Mouse (Mus musculus): ENCODE data around the gene Tmem59l. TPM values are rescaled to one million over a fixed set of nuclear protein-coding genes. Genes with fewer than 3 reads are reported as not detected.

Tmem59l gene
- polyA plus RNA-seq, 1 experiment from 2014 or later: 3.0 TPM

DNA sequence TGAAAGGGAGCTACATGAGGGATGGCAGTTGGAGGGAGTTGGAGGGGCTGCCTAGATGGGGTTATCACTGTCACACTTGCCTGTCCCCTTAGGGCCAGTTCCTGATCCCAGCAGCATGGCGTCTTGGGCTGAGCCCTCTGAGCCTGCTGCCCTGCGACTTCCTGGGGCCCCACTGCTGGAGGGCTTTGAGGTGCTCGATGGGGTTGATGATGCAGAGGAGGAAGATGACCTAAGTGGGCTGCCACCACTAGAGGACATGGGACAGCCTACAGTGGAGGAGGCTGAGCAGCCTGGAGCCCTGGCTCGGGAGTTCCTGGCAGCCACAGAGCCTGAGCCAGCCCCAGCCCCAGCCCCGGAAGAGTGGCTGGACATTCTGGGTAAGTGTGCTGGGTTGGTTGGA is 42.1 kb upstream of the Tmem59l start:
- H3K9ac ChIP-seq (ENCODE audit: low read depth, low read length): 0 out of 2 replicates have a peak overlapping the region, but pooled peaks have one; percentile 0
- 0 out of 2 replicates have a peak, but pooled peaks cover 5% of the 10 kb centered on the region for H3K4me1 ChIP-seq (replicated peaks; ENCODE audit: insufficient read depth, low read length)
- no peak overlapping the region for H3K4me2 ChIP-seq (ENCODE audit: low read length)
- H3K9me3 ChIP-seq (replicated peaks; ENCODE audit: low read length): no peaks in the 10 kb centered on the region
- 77% methylated on average over 5 of the region's 5 CpGs for whole genome bisulfite sequencing
- DNase-seq (ENCODE audit: low spot score): no peak
- no peaks in the 10 kb centered on the region for H3K27me3 ChIP-seq (ENCODE audit: insufficient read depth, low read length)
- no peak overlapping the region for H3K4me3 ChIP-seq (replicated peaks; ENCODE audit: low read depth, low read length)
- no peak for TF ChIP-seq CTCF (IDR thresholded peaks at IDR 0.05; ENCODE audit: low read depth)
- H3K27ac ChIP-seq: no peak overlapping the region
- no peak for ATAC-seq (replicated peaks; ENCODE audit: low FRiP score, low read depth)
- H3K36me3 ChIP-seq (ENCODE audit: insufficient read depth, low read length): peaks cover 28% of the 10 kb centered on the region

DNA sequence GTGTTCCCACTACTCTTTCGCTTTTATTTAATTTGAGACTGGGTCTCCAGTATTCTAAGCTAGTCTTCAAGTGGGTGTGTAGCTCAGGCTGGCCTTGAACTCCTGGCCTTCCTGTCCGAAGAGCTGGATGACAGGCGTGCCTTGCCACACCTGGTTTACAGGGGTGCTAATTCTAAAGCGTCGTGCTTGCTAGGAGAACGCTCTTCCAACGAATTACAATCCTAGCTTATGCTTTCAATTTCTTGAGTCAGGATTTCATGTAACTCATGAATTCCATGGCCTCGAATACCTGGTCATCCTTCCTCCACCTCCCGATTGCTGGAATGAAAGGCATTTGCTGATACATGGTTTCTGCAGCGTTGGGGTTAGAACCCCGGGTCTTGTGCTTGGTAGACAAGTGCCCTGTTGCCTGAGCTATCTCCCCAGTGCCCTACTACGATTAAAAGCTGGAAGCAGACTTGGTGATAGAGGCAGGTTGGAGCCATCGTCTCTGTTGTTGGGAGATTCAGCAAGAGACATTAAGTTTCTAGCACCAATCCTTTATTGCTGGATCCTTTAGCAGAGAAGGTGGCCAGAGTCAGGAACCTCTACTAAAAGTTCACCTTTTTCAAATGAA is 41.1 kb upstream of the Tmem59l start:
- no peak for TF ChIP-seq CTCF (IDR thresholded peaks at IDR 0.05; ENCODE audit: low read depth)
- peak overlapping the region; percentile 91 for H3K9ac ChIP-seq (ENCODE audit: low read depth, low read length)
- no peaks in the 10 kb centered on the region for H3K9me3 ChIP-seq (replicated peaks; ENCODE audit: low read length)
- ATAC-seq (replicated peaks; ENCODE audit: low FRiP score, low read depth): no peak
- peak overlapping the region; percentile 81 for H3K4me3 ChIP-seq (replicated peaks; ENCODE audit: low read depth, low read length)
- H3K27ac ChIP-seq: peak overlapping the region; percentile 82
- WGBS: 24% methylated on average over 13 of the region's 13 CpGs
- H3K4me1 ChIP-seq (replicated peaks; ENCODE audit: insufficient read depth, low read length): 0 out of 2 replicates have a peak, but pooled peaks cover 5% of the 10 kb centered on the region
- DNase-seq (ENCODE audit: low spot score): no peak
- H3K36me3 ChIP-seq (ENCODE audit: insufficient read depth, low read length): peaks cover 24% of the 10 kb centered on the region
- peak overlapping the region; percentile 56 for H3K4me2 ChIP-seq (ENCODE audit: low read length)
- H3K27me3 ChIP-seq (ENCODE audit: insufficient read depth, low read length): no peaks in the 10 kb centered on the region

DNA sequence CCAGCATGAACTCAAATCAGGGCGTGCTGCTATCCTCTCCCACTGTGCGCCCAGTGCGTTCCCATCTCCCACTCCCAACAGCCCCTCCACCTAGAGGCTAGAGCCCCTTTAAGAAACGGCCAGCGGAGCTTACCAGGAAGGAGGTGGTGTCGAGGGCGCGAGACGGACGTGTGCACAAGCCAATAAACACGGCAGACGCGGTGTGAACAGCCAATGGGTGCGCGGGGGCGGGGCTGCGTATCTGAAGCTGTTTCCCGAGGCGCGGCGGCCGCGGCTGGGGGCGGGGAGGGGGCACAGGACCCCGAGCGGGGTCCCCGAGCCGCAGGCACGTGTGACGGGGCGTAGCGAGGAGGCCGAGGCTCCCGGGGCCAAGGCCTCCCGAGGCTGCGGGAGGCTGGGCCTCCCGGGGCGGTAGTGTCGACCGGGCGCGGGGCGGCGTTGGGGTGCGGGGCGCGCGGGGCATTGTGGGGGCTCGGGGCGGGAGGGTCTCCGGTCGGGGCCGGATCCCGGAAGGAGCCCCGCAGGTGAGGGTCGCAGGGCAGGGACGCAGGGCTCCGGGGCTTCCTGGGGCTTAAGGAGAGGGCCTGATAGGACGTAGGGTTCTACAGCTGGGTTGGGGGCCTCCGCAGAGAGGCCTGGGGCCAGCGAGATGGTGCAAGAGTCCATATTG is 40.5 kb upstream of the Tmem59l start, which contains the start of the genes Fkbp8 and Kxd1:
TSS of gene Fkbp8 (plus strand) at position 213 of the 670 bp plus-strand sequence.
TSS of gene Kxd1 (minus strand) at position 445 of the 670 bp plus-strand sequence.
- Histone ChIP-seq H3K27me3 (ENCODE audit: insufficient read depth, low read length) (no peaks in the 10 kb centered on the region), H3K9me3 (replicated peaks; ENCODE audit: low read length) (no peaks in the 10 kb centered on the region), H3K4me3 (replicated peaks; ENCODE audit: low read depth, low read length) (peak within 1 kb of the TSS; percentile 81), H3K4me1 (replicated peaks; ENCODE audit: insufficient read depth, low read length) (0 out of 2 replicates have a peak, but pooled peaks cover 5% of the 10 kb centered on the region), H3K36me3 (ENCODE audit: insufficient read depth, low read length) (peaks cover 21% of the 10 kb centered on the region), H3K27ac (peak within 1 kb of the TSS; percentile 82), H3K4me2 (ENCODE audit: low read length) (peak within 1 kb of the TSS; percentile 56), H3K9ac (ENCODE audit: low read depth, low read length) (peak within 1 kb of the TSS; percentile 91)
- WGBS: 1% methylated on average over 61 of the region's 61 CpGs
- peak; percentile 88 for ATAC-seq (replicated peaks; ENCODE audit: low FRiP score, low read depth)
- TF ChIP-seq CTCF (IDR thresholded peaks at IDR 0.05; ENCODE audit: low read depth): no peak
- peak; percentile 97 for DNase-seq (ENCODE audit: low spot score)

DNA sequence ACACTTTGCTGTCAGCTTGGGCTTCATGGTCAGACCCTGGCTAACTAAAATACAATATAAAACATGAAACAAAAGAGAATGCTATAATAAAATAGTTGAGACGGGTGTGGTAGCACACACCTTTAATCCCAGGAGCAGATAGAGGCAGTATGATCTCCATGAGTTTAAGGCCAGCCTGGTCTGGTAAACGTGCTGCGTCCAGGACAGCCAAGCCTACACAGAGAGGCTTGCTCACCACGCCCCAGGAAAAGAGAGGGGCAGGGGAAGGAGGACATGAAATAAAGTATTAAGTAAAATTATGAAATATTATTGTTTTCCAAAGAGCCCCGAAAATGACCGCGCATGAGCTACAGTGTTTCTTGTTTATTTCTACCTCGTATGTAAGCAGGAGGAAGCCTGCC is 40.0 kb upstream of the Tmem59l start:
- Histone ChIP-seq H3K4me2 (ENCODE audit: low read length) (peak overlapping the region; percentile 56), H3K27me3 (ENCODE audit: insufficient read depth, low read length) (no peaks in the 10 kb centered on the region), H3K4me3 (replicated peaks; ENCODE audit: low read depth, low read length) (peak overlapping the region; percentile 81), H3K36me3 (ENCODE audit: insufficient read depth, low read length) (peaks cover 16% of the 10 kb centered on the region), H3K4me1 (replicated peaks; ENCODE audit: insufficient read depth, low read length) (peaks cover 5% of the 10 kb centered on the region; the same call in 1 of the 2 replicates), H3K9ac (ENCODE audit: low read depth, low read length) (peak overlapping the region; percentile 91), H3K27ac (peak overlapping the region; percentile 55; the same call in 1 of the 2 replicates), H3K9me3 (replicated peaks; ENCODE audit: low read length) (no peaks in the 10 kb centered on the region)
- TF ChIP-seq CTCF (IDR thresholded peaks at IDR 0.05; ENCODE audit: low read depth): no peak
- DNase-seq (ENCODE audit: low spot score) (no peak), ATAC-seq (replicated peaks; ENCODE audit: low FRiP score, low read depth) (no peak)
- 3% methylated on average over 8 of the region's 8 CpGs for WGBS

DNA sequence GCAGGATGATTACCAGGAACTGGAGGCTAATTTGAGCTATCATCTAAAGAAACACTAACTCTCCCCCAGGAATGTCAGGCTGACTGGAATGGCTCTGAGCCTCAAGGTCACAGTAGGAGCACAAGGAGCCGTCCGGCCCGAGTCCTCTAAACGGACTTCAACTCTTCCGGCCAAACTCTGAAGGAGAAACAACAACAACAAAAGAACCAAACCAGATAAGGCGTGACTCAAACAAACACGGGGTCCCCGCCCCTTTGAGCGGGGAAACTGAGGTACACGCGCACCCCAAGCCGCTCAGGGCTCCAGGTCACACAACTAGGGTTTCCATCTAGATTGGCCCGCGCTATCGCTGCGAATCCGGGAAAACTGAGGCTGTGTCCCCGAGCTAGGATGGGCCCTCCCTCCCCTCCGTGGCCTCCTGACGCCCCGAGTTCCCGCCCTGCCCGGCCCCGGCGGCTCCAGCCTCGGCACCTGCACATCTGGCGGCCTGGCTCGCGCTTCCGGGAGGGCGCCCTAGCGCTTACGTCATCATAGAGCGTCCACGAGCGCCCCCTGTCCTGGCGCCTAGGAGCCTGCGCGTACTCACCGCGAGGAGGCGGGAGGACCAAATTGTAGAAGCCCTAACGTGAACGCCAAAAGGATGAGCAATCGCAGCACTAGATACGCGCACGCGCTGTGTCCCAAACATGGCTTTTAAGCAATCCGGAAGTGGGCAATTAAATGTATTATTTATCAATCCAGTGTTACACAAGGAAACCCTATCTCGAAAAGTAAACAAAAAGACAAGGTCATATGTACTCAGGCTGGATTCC is 35.6 kb upstream of the Tmem59l start:
- under 1% methylated on average over 51 of the region's 51 CpGs for WGBS
- ATAC-seq (replicated peaks; ENCODE audit: low FRiP score, low read depth): peak; percentile 89

DNA sequence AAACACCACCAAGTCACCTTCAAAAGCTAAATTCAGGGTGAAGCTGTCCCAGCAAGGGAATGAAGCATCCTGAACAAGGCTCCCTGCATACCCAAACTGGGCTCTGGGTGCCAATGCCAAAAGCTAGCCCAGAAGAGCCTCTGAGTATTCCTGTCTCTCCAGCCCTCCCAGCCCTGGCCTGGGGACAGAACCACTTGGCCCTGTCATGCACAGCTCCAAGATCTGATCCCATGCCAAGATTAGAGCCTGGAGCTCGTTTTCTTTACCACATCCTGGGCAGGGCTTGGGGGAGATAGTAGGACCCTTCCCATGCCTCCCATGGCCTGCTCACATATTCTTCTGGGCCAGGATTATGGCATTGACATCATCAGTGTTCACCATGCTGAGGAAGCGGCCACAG is 32.4 kb upstream of the Tmem59l start:
- Histone ChIP-seq H3K27me3 (ENCODE audit: insufficient read depth, low read length) (no peaks in the 10 kb centered on the region), H3K36me3 (ENCODE audit: insufficient read depth, low read length) (peaks cover 12% of the 10 kb centered on the region; the same call in 1 of the 2 replicates), H3K9me3 (replicated peaks; ENCODE audit: low read length) (no peaks in the 10 kb centered on the region), H3K4me1 (replicated peaks; ENCODE audit: insufficient read depth, low read length) (no peaks in the 10 kb centered on the region; the same call in 1 of the 2 replicates), H3K27ac (no peak overlapping the region), H3K4me3 (replicated peaks; ENCODE audit: low read depth, low read length) (no peak overlapping the region), H3K9ac (ENCODE audit: low read depth, low read length) (no peak overlapping the region), H3K4me2 (ENCODE audit: low read length) (no peak overlapping the region)
- DNase-seq (ENCODE audit: low spot score): no peak
- ATAC-seq (replicated peaks; ENCODE audit: low FRiP score, low read depth): no peak
- WGBS: 78% methylated on average over 2 of the region's 2 CpGs
- TF ChIP-seq CTCF (IDR thresholded peaks at IDR 0.05; ENCODE audit: low read depth): no peak

More for the DNA sequence above, 35.6 kb upstream of the Tmem59l start:
- no peaks in the 10 kb centered on the region; the same call in 1 of the 2 replicates for H3K4me1 ChIP-seq (replicated peaks; ENCODE audit: insufficient read depth, low read length)
- H3K4me3 ChIP-seq (replicated peaks; ENCODE audit: low read depth, low read length): peak overlapping the region; percentile 83
- peaks cover 5% of the 10 kb centered on the region; the same call in 1 of the 2 replicates for H3K36me3 ChIP-seq (ENCODE audit: insufficient read depth, low read length)
- H3K9me3 ChIP-seq (replicated peaks; ENCODE audit: low read length): no peaks in the 10 kb centered on the region
- peak overlapping the region; percentile 88 for H3K27ac ChIP-seq
- no peaks in the 10 kb centered on the region for H3K27me3 ChIP-seq (ENCODE audit: insufficient read depth, low read length)
- DNase-seq (ENCODE audit: low spot score): peak; percentile 100
- peak overlapping the region; percentile 83 for H3K4me2 ChIP-seq (ENCODE audit: low read length)
- peak overlapping the region; percentile 75 for H3K9ac ChIP-seq (ENCODE audit: low read depth, low read length)
- peak; percentile 81 for TF ChIP-seq CTCF (IDR thresholded peaks at IDR 0.05; ENCODE audit: low read depth)

Data from kidney, postnatal 0 days (tissue).